Mouse (Mus musculus) cerebellum, adult 11 months (tissue): ENCODE data around the gene Zdhhc14.

Source experiments
- DNase-seq: peaks from one replicate; pipeline ENCODE4 v3.0.0; 2022

Gene Zdhhc14

DNA sequence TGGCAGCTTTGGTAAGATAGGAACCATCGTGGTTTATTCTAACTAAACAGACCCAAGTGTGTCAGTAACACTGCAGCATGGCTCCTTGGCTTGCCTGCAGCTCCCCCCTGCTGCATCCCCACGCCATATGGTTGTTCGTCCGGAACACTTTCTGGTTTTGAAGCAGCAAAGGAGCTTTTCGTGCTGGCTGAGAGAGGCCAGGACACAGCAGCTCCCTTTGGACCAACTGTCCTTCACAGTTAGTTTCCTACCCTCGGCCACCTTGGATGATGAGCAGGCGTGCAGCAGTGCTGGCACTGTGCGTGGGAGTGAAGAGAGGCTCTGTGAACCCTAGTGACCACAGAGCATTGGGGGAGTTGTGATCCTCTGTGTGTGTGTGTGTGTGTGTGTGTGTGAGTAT, 64.2 kb downstream of the Zdhhc14 start:
- DNase-seq: peak; percentile 81

DNA sequence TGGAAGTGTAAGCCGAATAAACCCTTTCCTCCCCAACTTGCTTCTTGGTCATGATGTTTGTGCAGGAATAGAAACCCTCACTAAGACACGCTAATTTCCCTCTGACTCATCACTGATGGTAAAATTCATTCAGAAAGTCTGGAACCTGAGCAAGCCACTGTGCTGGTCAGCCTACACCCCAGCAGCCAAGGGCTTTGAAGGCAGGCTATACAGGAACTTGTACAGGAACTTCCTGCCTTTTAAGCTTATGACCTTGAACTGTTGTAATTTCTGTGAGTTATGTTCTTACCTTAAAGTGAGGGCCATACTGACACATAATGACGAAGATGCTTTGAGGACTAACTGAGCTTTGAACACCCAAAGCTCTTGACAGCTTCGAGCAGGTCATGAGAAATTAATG, 67.9 kb downstream of the Zdhhc14 start:
- no peak for DNase-seq

DNA sequence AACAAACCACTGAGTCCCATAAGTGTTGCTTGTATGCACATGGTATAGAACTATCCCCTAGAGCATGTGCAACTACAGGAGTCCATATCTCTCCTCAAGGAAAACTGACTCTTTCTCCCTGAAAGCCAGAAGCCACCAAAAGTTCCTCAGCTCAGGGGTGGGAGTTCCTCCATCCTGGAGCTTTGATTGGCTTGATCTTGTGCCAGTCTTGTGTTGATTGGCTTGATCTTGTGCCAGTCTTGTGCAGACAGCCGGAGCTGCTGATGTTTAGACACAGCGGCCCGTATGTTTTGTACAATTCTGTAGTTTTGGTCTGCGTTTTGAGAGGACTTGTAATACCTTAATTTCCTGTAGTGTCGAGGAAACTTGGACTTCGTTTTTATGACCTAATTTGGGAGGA, 70.8 kb downstream of the Zdhhc14 start:
- DNase-seq: no peak

DNA sequence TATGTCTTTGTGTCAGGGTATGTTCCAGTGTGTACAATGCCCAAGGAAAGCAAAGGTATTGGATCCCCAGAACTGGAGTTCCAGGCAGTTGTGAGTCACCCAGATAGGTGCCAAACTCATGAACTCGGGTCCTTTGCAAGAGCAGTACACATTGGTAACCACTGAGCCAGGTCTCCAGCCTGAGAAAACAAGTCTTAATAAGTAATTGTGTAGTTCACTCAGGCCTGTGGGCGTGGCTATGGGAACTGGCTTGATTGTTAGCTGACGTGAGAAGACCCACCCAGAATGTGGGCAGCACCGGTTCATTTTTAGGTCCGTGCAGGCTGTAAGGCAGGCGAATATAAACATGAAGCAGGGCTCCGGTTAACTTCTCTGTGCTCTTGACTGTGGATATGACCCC, 73.6 kb downstream of the Zdhhc14 start:
- DNase-seq: no peak

DNA sequence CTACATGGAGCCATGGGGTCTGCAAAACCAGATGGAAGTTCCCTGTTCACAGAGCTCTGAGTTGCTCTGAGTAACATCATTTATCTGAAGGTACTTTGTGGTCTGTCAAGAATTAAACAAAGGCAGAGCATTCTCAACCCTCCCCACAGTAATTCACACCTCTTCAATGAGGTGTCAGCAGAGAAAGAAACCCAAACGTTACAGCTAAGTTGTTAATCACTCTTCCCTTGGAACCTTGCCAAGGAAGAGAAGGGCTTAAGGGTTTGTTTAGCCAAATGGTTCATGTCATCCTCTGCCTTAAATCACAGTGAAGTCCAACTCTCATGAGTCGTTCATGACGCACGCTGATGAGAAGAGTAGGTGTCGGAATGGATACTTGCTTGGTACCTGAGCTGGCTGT, 75.6 kb downstream of the Zdhhc14 start:
- DNase-seq: no peak

DNA sequence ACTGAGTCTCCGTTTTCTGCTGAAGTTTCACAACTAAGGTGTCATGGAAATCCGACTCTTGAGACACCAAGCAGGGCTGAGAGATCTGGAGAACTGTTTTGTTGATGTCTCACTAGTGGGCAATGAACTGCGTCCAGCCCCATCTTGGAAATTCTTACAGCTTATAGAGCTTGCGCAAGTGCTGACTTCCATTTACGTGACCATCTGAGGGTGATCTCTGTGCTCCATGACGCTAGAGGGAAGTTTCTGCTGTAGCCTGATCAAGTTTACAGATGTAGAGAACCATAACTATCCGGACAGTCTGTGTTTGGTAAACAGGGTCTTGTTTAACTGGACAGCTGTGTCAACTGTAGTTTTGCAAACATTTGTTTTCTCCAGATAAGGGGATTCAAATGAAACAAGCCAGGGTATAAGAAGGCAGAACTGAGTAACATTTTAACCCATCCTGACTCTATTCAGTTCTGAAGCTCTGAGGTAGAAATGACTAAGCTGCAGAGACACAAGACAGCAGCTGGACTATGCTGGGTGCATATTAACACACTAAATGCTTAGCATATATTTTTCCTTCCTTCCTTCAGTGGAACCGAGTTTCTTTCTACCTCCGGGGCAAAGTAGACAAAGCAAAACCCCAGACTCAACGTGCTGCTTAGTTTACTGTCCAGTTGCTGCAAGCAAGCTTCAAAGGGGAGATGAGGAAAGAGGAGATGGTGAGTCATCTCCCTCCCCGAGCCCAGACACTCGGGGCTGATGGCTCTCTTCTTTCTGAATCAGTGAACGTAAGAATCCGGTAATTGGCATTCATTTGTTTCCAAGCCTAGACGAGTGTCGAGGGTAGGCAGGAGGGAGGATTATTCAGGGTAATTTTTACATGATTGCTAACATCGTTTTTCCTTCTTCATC, 77.0 kb downstream of the Zdhhc14 start:
- no peak for DNase-seq

DNA sequence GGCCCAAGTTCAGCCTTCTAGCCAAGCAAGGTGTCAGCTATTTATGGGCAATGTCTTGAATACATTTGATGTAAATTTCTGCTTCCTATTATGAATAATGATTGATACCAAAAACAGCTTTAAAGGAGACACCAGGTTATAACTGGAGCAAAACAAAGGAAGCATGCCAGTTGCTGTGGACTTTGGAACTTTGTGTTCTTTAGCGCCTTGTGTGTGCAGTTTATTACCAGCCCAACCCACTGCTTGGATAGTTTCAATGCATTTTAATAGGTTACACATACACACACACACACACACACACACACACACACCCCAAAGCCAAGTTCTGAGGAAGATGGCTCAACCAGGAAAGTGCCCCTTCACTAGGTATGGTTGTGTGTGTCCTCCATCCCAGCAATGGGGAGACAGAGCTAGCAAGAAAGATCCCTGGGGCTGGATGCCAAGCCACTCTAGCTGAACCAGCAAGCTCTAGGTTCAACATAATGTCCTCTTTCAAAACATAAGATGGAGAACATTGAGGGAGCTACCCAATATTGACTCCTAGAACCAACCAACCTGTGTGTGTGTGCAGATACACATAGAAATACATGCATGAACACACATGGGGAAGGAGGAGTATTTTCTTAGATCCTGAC, 79.9 kb downstream of the Zdhhc14 start:
- no peak for DNase-seq

DNA sequence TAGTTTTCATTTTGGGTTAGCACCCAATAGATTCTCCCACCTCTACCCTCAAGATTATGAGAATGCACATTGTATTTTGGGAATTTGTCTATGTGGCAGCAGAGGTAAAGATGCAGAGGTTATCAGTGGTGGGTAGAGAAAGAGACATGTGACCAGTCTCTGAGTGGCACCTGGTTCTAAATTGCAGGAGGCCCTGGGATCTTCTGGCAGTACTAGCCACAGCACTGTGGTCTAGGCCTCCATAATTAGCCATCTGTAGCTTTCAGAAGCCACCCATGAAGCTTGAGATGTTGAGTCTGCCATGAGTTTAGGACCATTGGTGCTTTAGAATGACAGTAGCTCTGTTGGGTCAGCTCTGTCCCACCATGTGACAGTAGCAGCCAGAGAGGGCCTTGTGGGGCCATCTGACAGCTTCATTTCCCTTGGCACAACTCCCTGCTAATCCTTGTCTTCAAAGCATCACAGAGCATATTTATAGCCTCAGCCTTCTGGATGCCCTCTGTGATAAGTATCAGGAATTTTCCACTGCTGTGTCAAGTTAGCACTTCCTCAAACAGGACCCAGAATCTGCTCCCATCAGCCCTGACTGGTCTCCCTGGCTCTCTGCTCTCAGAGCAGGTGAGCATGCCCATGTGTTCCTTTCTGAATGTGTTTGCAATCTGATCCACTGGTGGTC, 80.5 kb downstream of the Zdhhc14 start:
- peak; percentile 66 for DNase-seq

DNA sequence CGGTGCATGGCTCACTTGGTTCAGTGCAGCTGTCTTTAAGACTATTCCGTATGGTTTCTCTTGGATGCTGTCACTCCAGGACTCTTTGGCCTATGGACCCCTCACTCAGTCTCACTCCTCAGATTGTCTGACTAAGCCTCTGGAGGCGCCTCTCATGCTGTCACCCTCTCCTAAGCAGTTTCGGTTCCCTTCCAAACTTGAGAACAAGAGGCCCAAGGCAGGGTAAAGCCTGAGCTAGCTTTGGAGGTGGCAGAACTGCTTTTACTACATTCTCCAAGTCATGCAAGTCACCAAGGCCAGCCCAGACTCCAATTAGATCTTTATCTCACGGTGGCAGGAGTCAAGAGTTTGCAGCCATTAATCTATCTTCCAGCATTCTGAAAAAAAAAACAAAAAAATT, 82.3 kb downstream of the Zdhhc14 start:
- no peak for DNase-seq

DNA sequence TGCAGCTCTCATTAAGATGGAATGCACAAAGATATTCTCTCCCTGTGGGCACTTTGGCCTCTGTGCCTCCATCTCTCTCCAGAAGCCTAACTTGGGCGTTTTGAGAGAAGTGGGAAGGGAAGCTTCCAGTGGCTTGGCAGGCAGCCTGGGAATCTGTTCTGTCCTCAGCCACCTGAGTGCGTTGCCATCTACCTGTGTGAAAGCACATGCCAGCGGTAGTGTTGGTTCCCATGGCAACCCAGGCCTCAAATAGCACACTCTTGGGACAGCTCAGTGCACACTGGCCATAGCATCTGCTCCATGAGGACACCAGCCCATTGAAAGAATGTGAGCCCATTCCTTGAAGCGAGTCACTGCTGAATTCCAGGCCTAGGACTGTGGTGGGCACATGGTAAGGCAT, 83.2 kb downstream of the Zdhhc14 start:
- peak; percentile 50 for DNase-seq

DNA sequence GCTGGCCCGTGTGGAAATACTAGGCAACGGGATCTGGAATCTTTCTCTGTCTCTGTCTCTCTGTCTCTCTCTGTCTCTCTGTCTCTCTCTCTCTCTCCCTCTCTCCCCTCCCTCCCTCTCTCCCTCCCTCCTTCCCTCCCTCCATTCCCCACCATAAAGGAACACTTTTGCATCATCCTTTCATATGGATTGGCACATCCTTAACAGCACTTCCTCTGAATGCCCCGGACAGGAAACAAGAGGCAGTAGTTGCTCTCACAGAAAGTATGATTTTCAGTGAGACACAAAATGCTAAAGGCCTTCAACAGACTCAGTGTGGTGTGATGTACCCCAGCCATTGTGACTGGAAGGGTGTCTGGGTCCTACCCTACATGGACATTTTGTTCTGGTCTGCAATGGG, 89.9 kb downstream of the Zdhhc14 start:
- no peak for DNase-seq

DNA sequence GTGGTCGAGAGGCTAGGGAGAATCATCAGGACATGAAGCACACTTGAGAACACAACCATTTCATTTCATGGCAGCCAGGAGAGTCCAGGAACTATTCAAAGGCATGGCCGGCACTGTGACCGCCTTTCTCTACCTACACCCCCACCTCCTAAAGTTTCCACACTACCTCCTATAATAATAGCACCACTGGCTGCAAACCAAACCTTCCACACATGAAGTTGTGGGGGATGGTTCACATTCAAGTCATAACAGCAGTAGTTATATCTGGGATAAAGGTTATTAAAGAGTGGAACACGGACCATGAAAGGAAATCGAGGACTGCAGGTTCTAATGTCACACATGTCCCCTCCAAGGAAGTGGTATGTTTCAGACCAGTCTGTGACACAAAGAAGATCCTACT, 90.6 kb downstream of the Zdhhc14 start:
- DNase-seq: no peak

DNA sequence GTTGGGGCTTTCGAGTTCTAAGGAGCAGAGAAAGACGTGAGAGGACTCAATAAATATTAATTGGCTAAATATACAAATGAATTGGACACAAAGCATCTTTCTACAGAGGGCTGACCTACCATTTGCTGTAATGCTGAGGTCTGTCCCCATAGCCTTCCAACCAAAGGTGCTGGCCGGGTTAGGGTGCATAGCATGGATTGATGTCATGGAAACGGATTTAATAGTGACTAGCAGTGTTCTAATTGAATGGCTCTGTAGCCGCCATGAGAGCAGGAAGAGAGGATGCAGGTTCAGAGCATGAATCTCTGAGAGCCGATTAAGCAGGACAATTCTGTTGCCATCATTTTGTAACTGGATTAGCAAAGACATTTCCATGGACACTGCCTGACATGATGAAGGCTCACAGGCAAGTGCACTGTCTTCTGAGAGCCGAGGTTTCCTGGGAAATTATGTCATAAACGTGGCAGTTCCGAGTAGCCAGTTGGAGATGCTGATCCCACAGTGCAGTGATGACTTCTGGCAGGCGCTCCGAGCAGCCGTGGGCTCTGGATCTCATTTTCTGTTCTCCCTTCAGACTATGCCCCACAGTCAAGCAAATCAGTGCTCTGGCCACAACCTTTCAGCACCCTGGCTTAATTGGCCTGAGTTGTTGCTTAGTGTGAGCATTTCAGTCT, 91.3 kb downstream of the Zdhhc14 start:
- no peak for DNase-seq

DNA sequence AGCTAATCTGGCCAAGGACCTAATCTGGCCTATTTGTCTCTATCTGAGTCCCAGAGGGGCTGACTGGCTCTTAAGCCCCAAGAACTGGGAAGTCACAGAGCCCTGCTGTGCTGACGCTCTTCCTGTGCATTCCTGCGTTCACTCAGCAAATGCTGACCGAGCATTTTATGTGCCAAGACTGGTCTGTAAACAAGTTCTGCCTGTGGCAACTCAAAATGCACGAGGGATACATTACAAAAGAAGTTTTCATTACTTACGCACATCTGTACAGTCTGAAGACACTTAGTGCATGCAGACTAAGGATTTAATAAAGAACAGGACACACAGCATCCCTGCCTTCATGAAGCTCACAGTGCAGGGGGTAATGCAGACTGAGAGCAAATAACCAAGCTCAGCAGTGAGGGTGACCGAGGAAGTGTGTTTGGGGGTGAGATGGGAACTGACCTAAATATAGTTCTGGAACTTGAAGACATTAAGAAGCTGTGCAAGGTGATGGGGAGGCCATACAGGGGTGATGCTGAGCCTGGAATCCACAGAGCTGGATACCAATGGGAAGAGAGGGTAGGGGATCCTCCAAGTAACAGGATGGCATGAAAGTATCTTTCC, 99.3 kb downstream of the Zdhhc14 start:
- DNase-seq: no peak

DNA sequence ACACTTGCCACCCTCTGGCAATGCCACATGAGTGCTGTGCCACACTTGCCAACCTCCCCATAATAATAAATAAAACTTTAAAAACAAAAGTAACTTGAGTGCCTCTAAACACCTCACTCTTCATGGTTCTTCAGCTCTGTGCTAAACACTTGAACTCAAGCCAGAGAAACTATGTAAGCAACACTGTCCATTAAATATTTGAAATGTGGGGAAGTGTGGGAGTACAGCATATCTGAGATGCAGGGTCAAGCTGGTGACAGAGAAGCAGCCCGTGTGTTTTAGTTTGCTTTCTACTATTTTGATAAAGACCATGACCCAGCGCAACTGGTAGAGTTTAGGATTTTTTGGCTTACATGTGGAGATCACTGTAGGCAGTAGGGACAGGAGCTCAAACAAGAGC, 100.7 kb downstream of the Zdhhc14 start:
- no peak for DNase-seq

DNA sequence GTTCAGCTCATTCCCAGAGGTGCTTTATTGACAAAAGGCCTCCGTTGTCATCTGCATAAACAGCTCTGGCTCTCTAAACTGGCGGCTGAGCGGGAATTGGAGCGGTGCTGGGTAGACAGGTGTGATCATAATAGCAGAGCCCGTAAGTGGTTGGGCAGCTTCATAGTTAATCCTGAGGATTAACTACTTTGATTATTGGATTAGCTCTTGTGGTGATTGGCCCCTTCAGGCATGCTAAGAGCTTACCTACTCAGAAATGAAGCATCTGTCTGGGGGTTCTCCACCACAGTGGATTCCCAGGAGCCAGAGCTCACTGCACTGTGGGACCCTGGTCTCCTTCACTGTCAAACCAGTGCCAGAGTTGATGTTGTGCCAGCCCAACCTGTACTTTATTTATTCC, 102.7 kb downstream of the Zdhhc14 start:
- no peak for DNase-seq

DNA sequence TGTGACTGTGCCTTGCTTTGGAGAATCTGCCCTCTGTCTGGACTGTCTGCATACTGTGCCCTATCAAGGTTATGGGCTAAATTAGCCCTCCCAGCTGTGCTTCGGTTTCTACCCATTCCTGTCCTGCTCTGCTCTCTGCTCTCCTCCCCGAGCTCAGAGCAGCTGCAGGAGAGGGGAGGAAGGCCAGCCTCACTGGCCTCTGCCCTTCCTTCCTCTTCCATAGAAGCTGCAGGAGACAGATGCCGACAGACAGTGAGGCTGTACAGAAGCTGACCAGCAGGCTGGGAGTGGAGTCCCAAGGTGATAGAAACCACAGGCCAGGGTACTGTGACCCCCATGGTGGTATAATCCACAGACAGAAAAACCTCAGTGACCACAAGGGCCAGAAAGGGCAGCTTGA, 104.1 kb downstream of the Zdhhc14 start:
- no peak for DNase-seq

DNA sequence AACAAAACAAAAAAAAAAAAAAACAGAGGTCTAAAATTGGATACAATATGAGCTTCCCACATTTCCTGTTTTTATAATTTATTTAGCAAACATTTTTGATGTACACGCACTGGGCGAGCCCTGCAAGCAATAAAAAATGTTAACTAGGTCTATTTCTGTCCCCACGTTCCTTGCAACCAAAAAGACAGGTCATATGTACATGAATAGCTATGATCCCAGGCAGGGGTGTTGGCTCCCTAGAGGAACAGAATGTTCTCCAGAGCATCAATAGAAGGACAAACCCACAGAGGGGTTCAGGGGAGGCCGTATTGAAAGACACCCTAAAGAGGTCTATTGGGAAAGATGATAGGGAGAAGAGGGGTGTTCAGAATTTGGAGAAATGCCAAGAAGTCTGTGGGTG, 106.6 kb downstream of the Zdhhc14 start:
- no peak for DNase-seq

DNA sequence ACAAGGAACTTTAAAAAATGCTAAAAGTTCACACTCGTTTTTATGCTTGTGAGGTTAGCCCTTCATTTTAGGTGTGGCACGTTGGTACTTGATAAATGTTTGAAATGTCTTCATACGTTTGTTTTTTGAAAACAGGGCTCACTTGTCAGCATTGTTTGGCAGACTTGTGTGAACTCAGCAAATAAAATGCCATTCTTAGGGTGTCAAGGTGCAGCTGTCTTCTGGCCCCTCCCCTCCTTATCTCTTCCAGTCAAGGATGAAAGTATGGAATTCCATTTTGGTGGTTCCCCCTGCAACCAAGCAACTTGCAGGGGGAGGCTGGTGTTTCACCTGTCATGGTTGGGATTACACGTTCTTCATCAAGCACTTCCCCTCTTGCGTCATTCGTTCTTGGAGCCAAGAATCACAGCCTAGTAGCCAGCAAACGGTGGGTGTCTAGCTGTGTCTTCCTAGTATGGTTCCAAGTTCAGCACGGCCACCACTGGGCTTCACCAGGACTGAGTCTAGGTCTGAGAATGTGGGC, 108.2 kb downstream of the Zdhhc14 start:
- no peak for DNase-seq

DNA sequence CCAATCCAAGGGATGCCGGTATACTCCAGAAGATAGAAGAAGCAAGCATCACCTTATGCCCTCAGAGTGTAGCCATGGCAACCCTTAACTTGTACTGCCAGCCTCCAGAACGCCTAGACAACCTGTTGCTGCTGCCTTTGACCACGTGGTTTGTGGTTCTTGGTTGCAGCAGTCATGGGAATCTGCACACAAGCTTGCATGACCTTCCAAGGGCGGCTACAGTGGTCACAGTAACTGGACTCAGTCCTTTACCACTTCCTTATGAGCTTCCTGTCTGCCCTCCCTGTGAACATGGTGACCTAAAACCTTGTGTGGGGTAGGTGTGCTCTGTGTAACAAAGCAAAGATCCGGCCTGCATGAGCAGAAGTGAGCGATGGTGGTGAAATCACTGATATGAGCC, 109.6 kb downstream of the Zdhhc14 start:
- DNase-seq: no peak

DNA sequence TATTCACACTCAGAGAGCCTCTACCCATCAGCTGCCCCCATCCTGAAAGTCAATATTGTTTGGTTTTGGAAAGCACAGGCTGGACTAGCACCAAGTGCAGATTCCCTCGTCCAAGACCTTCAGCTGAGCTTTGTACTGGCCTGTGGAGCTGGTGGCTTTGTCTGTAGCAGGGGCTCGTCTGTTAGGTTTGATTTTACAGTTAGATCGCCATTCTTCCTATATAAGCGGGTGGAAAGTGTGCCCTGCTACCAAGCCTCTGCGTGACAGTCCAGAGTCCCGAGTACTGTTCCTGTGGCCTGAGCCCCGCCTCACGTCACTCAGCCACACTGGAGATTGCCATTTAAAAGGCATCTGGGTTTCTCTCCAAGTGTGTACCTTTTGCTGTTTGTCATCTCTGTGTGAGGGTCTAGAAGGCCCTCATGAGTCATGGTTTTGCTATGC, 113.8 kb downstream of the Zdhhc14 start:
- no peak for DNase-seq

DNA sequence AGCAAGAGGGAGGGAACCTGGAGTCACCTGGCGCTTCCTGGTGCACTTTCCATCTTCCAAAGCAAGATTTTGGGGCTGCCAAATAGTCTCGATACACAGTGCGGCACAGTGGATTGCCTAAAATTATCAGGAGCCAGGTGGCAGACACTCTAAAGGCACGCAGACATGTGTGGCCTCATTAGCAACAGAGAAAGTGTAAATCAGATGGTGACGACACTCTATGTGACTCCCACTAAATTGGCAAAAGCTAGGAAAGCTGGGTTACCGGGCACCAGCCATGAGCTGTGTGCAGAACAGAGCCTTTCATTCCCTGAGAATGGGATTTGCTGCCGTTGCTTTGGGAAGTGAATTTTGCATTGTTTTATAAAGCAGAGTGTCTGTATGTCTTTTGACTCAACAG, 115.0 kb downstream of the Zdhhc14 start:
- DNase-seq: no peak
